In genomic region chr5:103629111-103629764, GRCm38 (mm10) we compare ENCODE assay signal across 8 mouse cellular contexts. TPM values are rescaled to one million over a fixed set of nuclear protein-coding genes. Genes with fewer than 3 reads are reported as not detected.
DNase-seq lines count a peak whose midpoint lies in the region; ATAC-seq and TF ChIP-seq lines count a peak whose summit lies in the region.

Gene Slc10a6 (minus strand): TSS chr5:103629403.

- no peak within 1 kb of the TSS for H3K9ac ChIP-seq in hindbrain, embryonic 11.5 days (ENCODE audit: low read depth, low read length)
- H3K9ac ChIP-seq in kidney, embryonic 16.5 days (replicated peaks; ENCODE audit: low read length): no peak within 1 kb of the TSS
- H3K9ac ChIP-seq in limb, embryonic 14.5 days (ENCODE audit: low read depth, low read length, severe bottlenecking): no peak within 1 kb of the TSS

- no peak for TF ChIP-seq POLR2A in bone marrow macrophage, adult 2 months (IDR thresholded peaks at IDR 0.05; ENCODE audit: borderline replicate concordance, low read depth, low read length)
- no peak for TF ChIP-seq POLR2A in limb, embryonic 14.5 days (IDR thresholded peaks at IDR 0.05; ENCODE audit: borderline replicate concordance, extremely low read depth, insufficient read depth, insufficient read length)

- H3K4me3 ChIP-seq in hindbrain, embryonic 11.5 days (ENCODE audit: low read depth, low read length): no peak within 1 kb of the TSS
- H3K4me3 ChIP-seq in hindbrain, embryonic 10.5 days: no peak within 1 kb of the TSS
- H3K4me3 ChIP-seq in bone marrow macrophage, adult 2 months (ENCODE audit: insufficient read depth, low read length): no peak within 1 kb of the TSS
- H3K4me3 ChIP-seq in kidney, embryonic 16.5 days (ENCODE audit: low read length): no peak within 1 kb of the TSS
- H3K4me3 ChIP-seq in limb, embryonic 14.5 days (replicated peaks; ENCODE audit: low read length): no peak within 1 kb of the TSS

- no peaks in the 10 kb centered on the region for H3K4me1 ChIP-seq in hindbrain, embryonic 11.5 days (replicated peaks; ENCODE audit: control insufficient read depth, insufficient read depth, low read length)
- 0 out of 2 replicates have a peak, but pooled peaks cover 5% of the 10 kb centered on the region for H3K4me1 ChIP-seq in hindbrain, embryonic 10.5 days (replicated peaks)
- peaks cover 28% of the 10 kb centered on the region for H3K4me1 ChIP-seq in bone marrow macrophage, adult 2 months (ENCODE audit: control insufficient read depth, insufficient read depth, low read length)
- H3K4me1 ChIP-seq in kidney, embryonic 16.5 days (ENCODE audit: insufficient read depth, low read length): no peaks in the 10 kb centered on the region
- H3K4me1 ChIP-seq in limb, embryonic 14.5 days (ENCODE audit: control insufficient read depth, insufficient read depth, low read length): 0 out of 2 replicates have a peak, but pooled peaks cover 5% of the 10 kb centered on the region

- no peaks in the 10 kb centered on the region for H3K27me3 ChIP-seq in hindbrain, embryonic 11.5 days (ENCODE audit: control insufficient read depth, insufficient read depth, low read length)
- no peaks in the 10 kb centered on the region for H3K27me3 ChIP-seq in hindbrain, embryonic 10.5 days (ENCODE audit: insufficient read depth, poor library complexity, severe bottlenecking)
- no peaks in the 10 kb centered on the region for H3K27me3 ChIP-seq in kidney, embryonic 16.5 days (ENCODE audit: insufficient read depth, low read length)
- no peaks in the 10 kb centered on the region for H3K27me3 ChIP-seq in limb, embryonic 14.5 days (ENCODE audit: control insufficient read depth, insufficient read depth, low read length)

- no peak within 1 kb of the TSS for H3K4me2 ChIP-seq in hindbrain, embryonic 11.5 days (replicated peaks; ENCODE audit: low read depth, low read length)
- no peak within 1 kb of the TSS for H3K4me2 ChIP-seq in kidney, embryonic 16.5 days (replicated peaks; ENCODE audit: low read depth, low read length)
- no peak within 1 kb of the TSS for H3K4me2 ChIP-seq in limb, embryonic 14.5 days (replicated peaks; ENCODE audit: low read depth, low read length, severe bottlenecking)

- no peaks in the 10 kb centered on the region for H3K9me3 ChIP-seq in hindbrain, embryonic 11.5 days (ENCODE audit: control insufficient read depth, low read length)
- H3K9me3 ChIP-seq in hindbrain, embryonic 10.5 days: no peaks in the 10 kb centered on the region
- no peaks in the 10 kb centered on the region for H3K9me3 ChIP-seq in kidney, embryonic 16.5 days (ENCODE audit: low read length)
- H3K9me3 ChIP-seq in limb, embryonic 14.5 days (ENCODE audit: control insufficient read depth, low read length): no peaks in the 10 kb centered on the region

- 77% methylated on average over 17 of the region's 17 CpGs for WGBS in hindbrain, embryonic 11.5 days
- WGBS in hindbrain, embryonic 10.5 days: 77% methylated on average over 17 of the region's 17 CpGs
- WGBS in kidney, embryonic 16.5 days: 60% methylated on average over 17 of the region's 17 CpGs
- WGBS in limb, embryonic 14.5 days: 41% methylated on average over 17 of the region's 17 CpGs

- no peak for TF ChIP-seq CTCF in bone marrow macrophage, adult 2 months (IDR thresholded peaks at IDR 0.05; ENCODE audit: low read depth, low read length)

- ATAC-seq in hindbrain, embryonic 11.5 days (ENCODE audit: low FRiP score): no peak
- ATAC-seq in kidney, embryonic 16.5 days (ENCODE audit: low FRiP score, low TSS enrichment): peak; percentile 12; the same call in 1 of the 2 replicates
- peak; percentile 63; the same call in 1 of the 2 replicates for ATAC-seq in limb, embryonic 14.5 days (ENCODE audit: low FRiP score, low read depth)

- DNase-seq in hindbrain, embryonic 11.5 days (ENCODE audit: low spot score): peak; percentile 9
- no peak for DNase-seq in hindbrain, embryonic 10.5 days (ENCODE audit: low spot score)
- DNase-seq in heart, adult 18-20 months: peak; percentile 95 to 98
- peak; percentile 72 for DNase-seq in limb, embryonic 14.5 days (ENCODE audit: low spot score)
- peak; percentile 17 for DNase-seq in right cerebral cortex, postnatal 14 days
- DNase-seq in thymus, postnatal 25 days: no peak

- H3K36me3 ChIP-seq in hindbrain, embryonic 11.5 days (ENCODE audit: control insufficient read depth, insufficient read depth, low read length): no peaks in the 10 kb centered on the region
- no peaks in the 10 kb centered on the region for H3K36me3 ChIP-seq in hindbrain, embryonic 10.5 days
- no peaks in the 10 kb centered on the region for H3K36me3 ChIP-seq in kidney, embryonic 16.5 days (ENCODE audit: insufficient read depth, low read length)
- no peaks in the 10 kb centered on the region for H3K36me3 ChIP-seq in limb, embryonic 14.5 days (ENCODE audit: control insufficient read depth, insufficient read depth, low read length)

- H3K27ac ChIP-seq in hindbrain, embryonic 11.5 days (ENCODE audit: low read depth, low read length): no peak within 1 kb of the TSS
- H3K27ac ChIP-seq in hindbrain, embryonic 10.5 days: no peak within 1 kb of the TSS
- H3K27ac ChIP-seq in bone marrow macrophage, adult 2 months (ENCODE audit: insufficient read depth, low read depth, low read length): peak within 1 kb of the TSS; percentile 90
- no peak within 1 kb of the TSS for H3K27ac ChIP-seq in kidney, embryonic 16.5 days (ENCODE audit: low read length)
- no peak within 1 kb of the TSS for H3K27ac ChIP-seq in limb, embryonic 14.5 days (replicated peaks; ENCODE audit: low read depth, low read length)

RNA-seq across cellular contexts. Expression of gene Slc10a6, which starts in this region (rescaled TPM):
- polyA plus RNA-seq in hindbrain, embryonic 11.5 days (2014; fragmentation: Nextera tagmentation; extraction: Ambion mirVana): 0.22 and 0.40 TPM in 2 replicates
- polyA plus RNA-seq in hindbrain, embryonic 10.5 days (2016; fragmentation: Nextera tagmentation; extraction: Ambion mirVana): 0.15 and 0.25 TPM in 2 replicates
- not detected in 2 replicates for polyA plus RNA-seq in bone marrow macrophage, adult 2 months (2012; ENCODE audit: insufficient read depth, insufficient read length, missing spikeins)
- total RNA-seq in heart, adult 18-20 months (2021): 10 to 100 TPM in 1 of 2 experiments, 1 to 10 TPM in 1; 8.2 to 10.1 TPM
- polyA plus RNA-seq in kidney, embryonic 16.5 days (2015; fragmentation: Nextera tagmentation; extraction: Ambion mirVana): 0.11 and 0.26 TPM in 2 replicates
- polyA plus RNA-seq in limb, embryonic 14.5 days (2012; rRNA removed): 0.45 and 0.47 TPM in 2 replicates
- 0.82 and 0.89 TPM in 2 replicates for polyA plus RNA-seq in limb, embryonic 14.5 days (2014; fragmentation: Nextera tagmentation; extraction: Ambion mirVana)

Comparison
In these comparisons a context has a peak if more than half of its experiments do, and no peak if none do; other contexts are left out.
1. Peak in DNase-seq in hindbrain, embryonic 11.5 days; RNA of the gene not detected or under 1 TPM.
2. Peak in ATAC-seq in kidney, embryonic 16.5 days; RNA of the gene not detected or under 1 TPM.
3. Peak in DNase-seq and ATAC-seq in limb, embryonic 14.5 days; RNA of the gene not detected or under 1 TPM.
4. DNase-seq: peak in heart, adult 18-20 months (2 of 2) and right cerebral cortex, postnatal 14 days (single experiment); none in hindbrain, embryonic 10.5 days (single experiment) and thymus, postnatal 25 days (single experiment).